Mouse (Mus musculus) neural tube, embryonic 13.5 days (tissue): Measurements from ENCODE around the gene Shkbp1. TPM values are rescaled to one million over a fixed set of nuclear protein-coding genes. Genes with fewer than 3 reads are reported as not detected.
A peak's percentile ranks its signal among the peaks of the same experiment; 100 is the strongest.

ENCODE experiments used
- ATAC-seq: fragments of 200-750 bp; cut with Nextera tagmentation; 2 replicates; pipeline ENCODE4 v1.8.0; 2017; ENCODE audit warnings: low read depth, mild to moderate bottlenecking, moderate TSS enrichment, moderate library complexity
- H3K27ac ChIP-seq: fragments of 300-500 bp; sonication (generic); replicated peaks from 2 replicates; pipeline ENCODE4 v1.5.1; 2015; ENCODE audit warnings: moderate library complexity, mild to moderate bottlenecking, inconsistent platforms
- H3K27me3 ChIP-seq: fragments of 300-500 bp; sonication (generic); 2 replicates; pipeline ENCODE4 v1.6.1; 2015; ENCODE audit warnings: mild to moderate bottlenecking, inconsistent platforms
- H3K36me3 ChIP-seq: fragments of 300-500 bp; sonication (generic); 2 replicates; pipeline ENCODE4 v1.6.1; 2015; ENCODE audit warnings: mild to moderate bottlenecking, inconsistent platforms
- H3K4me1 ChIP-seq: fragments of 300-500 bp; sonication (generic); replicated peaks from 2 replicates; pipeline ENCODE4 v1.6.1; 2015; ENCODE audit warnings: inconsistent platforms
- H3K4me2 ChIP-seq: fragments of 300-500 bp; sonication (generic); 2 replicates; pipeline ENCODE4 v1.6.1; 2015; ENCODE audit warnings: inconsistent platforms, mild to moderate bottlenecking, moderate library complexity
- H3K4me3 ChIP-seq: fragments of 300-500 bp; sonication (generic); 2 replicates; pipeline ENCODE4 v1.5.1; 2015; ENCODE audit warnings: mild to moderate bottlenecking, inconsistent platforms
- H3K9ac ChIP-seq: fragments of 300-500 bp; sonication (generic); 2 replicates; pipeline ENCODE4 v1.6.1; 2015; ENCODE audit warnings: moderate library complexity, mild to moderate bottlenecking, inconsistent platforms
- H3K9me3 ChIP-seq: fragments of 300-500 bp; sonication (generic); 2 replicates; pipeline ENCODE4 v1.6.1; 2016; ENCODE audit warnings: inconsistent platforms
- WGBS: fragments of 180-500 bp; shearing (Covaris S2); methylation state at CpG from one replicate; pipeline ENCODE4 v1.1.7; 2015; 5-methylcytosine and 5-hydroxymethylcytosine counted together
- polyA plus RNA-seq: library from polyadenylated mRNA; unstranded; fragments of >200 nt; fragmentation: Nextera tagmentation; extraction: Ambion mirVana; gene quantifications from 2 replicates; pipeline ENCODE4 v1.2.1, GENCODE M21; 2015

Gene Shkbp1
- polyA plus RNA-seq, 1 experiment from 2014 or later = 59.6 TPM

GRCm38 (mm10) chr7:27330709-27331540, 24.9 kb downstream of the Shkbp1 start:
- Histone ChIP-seq H3K9me3 (no peaks in the 10 kb centered on the region), H3K4me2 (peak overlapping the region; percentile 60), H3K27ac (no peak overlapping the region), H3K36me3 (no peaks in the 10 kb centered on the region), H3K9ac (peak overlapping the region; percentile 56), H3K27me3 (peaks cover 99% of the 10 kb centered on the region), H3K4me3 (peak overlapping the region; percentile 37), H3K4me1 (peaks cover 67% of the 10 kb centered on the region)
- ATAC-seq = no peak
- under 1% methylated on average over 39 of the region's 39 CpGs for WGBS

- Histone ChIP-seq H3K36me3 (no peaks in the 10 kb centered on the region), H3K27ac (no peak overlapping the region), H3K27me3 (peaks cover 100% of the 10 kb centered on the region), H3K4me3 (0 out of 2 replicates have a peak overlapping the region, but pooled peaks have one; percentile 21), H3K4me2 (peak overlapping the region; percentile 60), H3K9ac (no peak overlapping the region), H3K9me3 (no peaks in the 10 kb centered on the region), H3K4me1 (peaks cover 75% of the 10 kb centered on the region)
- ATAC-seq = no peak
- 23% methylated on average over 17 of the region's 17 CpGs for WGBS
Observed at GRCm38 (mm10) chr7:27329981-27330380, 25.8 kb downstream of the Shkbp1 start.

- Histone ChIP-seq H3K9me3 (no peaks in the 10 kb centered on the region), H3K27ac (no peak overlapping the region), H3K4me2 (peak overlapping the region; percentile 60), H3K27me3 (peaks cover 100% of the 10 kb centered on the region), H3K4me3 (peak overlapping the region; percentile 21), H3K4me1 (peaks cover 70% of the 10 kb centered on the region), H3K36me3 (no peaks in the 10 kb centered on the region), H3K9ac (no peak overlapping the region)
- ATAC-seq = no peak
- WGBS = 3% methylated on average over 45 of the region's 45 CpGs
Observed at GRCm38 (mm10) chr7:27329326-27329947, 26.4 kb downstream of the Shkbp1 start.

GRCm38 (mm10) chr7:27328648-27329047, 27.2 kb downstream of the Shkbp1 start:
- Histone ChIP-seq H3K27ac (no peak overlapping the region), H3K9me3 (no peaks in the 10 kb centered on the region), H3K4me2 (no peak overlapping the region), H3K36me3 (no peaks in the 10 kb centered on the region), H3K4me1 (peaks cover 62% of the 10 kb centered on the region), H3K27me3 (peaks cover 100% of the 10 kb centered on the region), H3K9ac (no peak overlapping the region), H3K4me3 (no peak overlapping the region)
- no peak for ATAC-seq
- 37% methylated on average over 16 of the region's 16 CpGs for whole genome bisulfite sequencing

- no peaks in the 10 kb centered on the region for H3K9me3 ChIP-seq
- 83% methylated on average over 11 of the region's 11 CpGs for WGBS
- ATAC-seq = no peak
- no peaks in the 10 kb centered on the region for H3K36me3 ChIP-seq
- H3K27ac ChIP-seq = no peak overlapping the region
- peaks cover 57% of the 10 kb centered on the region for H3K4me1 ChIP-seq
- H3K4me2 ChIP-seq = no peak overlapping the region
- peaks cover 96% of the 10 kb centered on the region for H3K27me3 ChIP-seq
- no peak overlapping the region for H3K9ac ChIP-seq
- H3K4me3 ChIP-seq = no peak overlapping the region
Observed at GRCm38 (mm10) chr7:27328161-27328560, 27.7 kb downstream of the Shkbp1 start.

GRCm38 (mm10) chr7:27327500-27327899, 28.3 kb downstream of the Shkbp1 start:
- peaks cover 96% of the 10 kb centered on the region for H3K27me3 ChIP-seq
- 91% methylated on average over 8 of the region's 8 CpGs for WGBS
- no peak for ATAC-seq

GRCm38 (mm10) chr7:27326101-27326880, 29.5 kb downstream of the Shkbp1 start:
- Histone ChIP-seq H3K36me3 (no peaks in the 10 kb centered on the region), H3K4me3 (peak overlapping the region; percentile 24; the same call in 1 of the 2 replicates), H3K4me2 (peak overlapping the region; percentile 46), H3K9ac (0 out of 2 replicates have a peak overlapping the region, but pooled peaks have one; percentile 6), H3K27me3 (peaks cover 93% of the 10 kb centered on the region), H3K4me1 (peaks cover 39% of the 10 kb centered on the region), H3K27ac (no peak overlapping the region), H3K9me3 (no peaks in the 10 kb centered on the region)
- 29% methylated on average over 34 of the region's 34 CpGs for WGBS
- no peak for ATAC-seq

More at GRCm38 (mm10) chr7:27327500-27327899, 28.3 kb downstream of the Shkbp1 start:
- Histone ChIP-seq H3K27ac (no peak overlapping the region), H3K36me3 (no peaks in the 10 kb centered on the region), H3K9ac (no peak overlapping the region), H3K9me3 (no peaks in the 10 kb centered on the region), H3K4me1 (peaks cover 51% of the 10 kb centered on the region), H3K4me3 (no peak overlapping the region), H3K4me2 (no peak overlapping the region)

GRCm38 (mm10) chr7:27325697-27326096, 30.1 kb downstream of the Shkbp1 start:
- H3K4me3 ChIP-seq = peak overlapping the region; percentile 24
- peak overlapping the region; percentile 46 for H3K4me2 ChIP-seq
- peaks cover 87% of the 10 kb centered on the region for H3K27me3 ChIP-seq
- H3K9me3 ChIP-seq = no peaks in the 10 kb centered on the region
- WGBS = 1% methylated on average over 24 of the region's 24 CpGs
- peaks cover 33% of the 10 kb centered on the region for H3K4me1 ChIP-seq
- peak overlapping the region; percentile 6; the same call in 1 of the 2 replicates for H3K9ac ChIP-seq
- no peaks in the 10 kb centered on the region for H3K36me3 ChIP-seq
- no peak overlapping the region for H3K27ac ChIP-seq
- ATAC-seq = no peak

- 48% methylated on average over 18 of the region's 20 CpGs for WGBS
Observed at GRCm38 (mm10) chr7:27324928-27325327, 30.9 kb downstream of the Shkbp1 start.

GRCm38 (mm10) chr7:27324161-27324560, 31.7 kb downstream of the Shkbp1 start:
- Histone ChIP-seq H3K4me2 (no peak overlapping the region), H3K27ac (no peak overlapping the region), H3K4me3 (no peak overlapping the region), H3K9me3 (no peaks in the 10 kb centered on the region), H3K36me3 (no peaks in the 10 kb centered on the region), H3K4me1 (peaks cover 20% of the 10 kb centered on the region), H3K27me3 (peaks cover 72% of the 10 kb centered on the region), H3K9ac (no peak overlapping the region)
- WGBS = 94% methylated on average over 11 of the region's 11 CpGs
- ATAC-seq = no peak

More at GRCm38 (mm10) chr7:27324928-27325327, 30.9 kb downstream of the Shkbp1 start:
- no peak overlapping the region for H3K27ac ChIP-seq
- 0 out of 2 replicates have a peak overlapping the region, but pooled peaks have one; percentile 17 for H3K9ac ChIP-seq
- H3K4me2 ChIP-seq = no peak overlapping the region
- no peaks in the 10 kb centered on the region for H3K9me3 ChIP-seq
- H3K4me3 ChIP-seq = no peak overlapping the region
- no peak for ATAC-seq
- no peaks in the 10 kb centered on the region for H3K36me3 ChIP-seq
- peaks cover 28% of the 10 kb centered on the region for H3K4me1 ChIP-seq
- H3K27me3 ChIP-seq = peaks cover 79% of the 10 kb centered on the region

- peaks cover 60% of the 10 kb centered on the region for H3K27me3 ChIP-seq
- 92% methylated on average over 5 of the region's 5 CpGs for WGBS
Observed at GRCm38 (mm10) chr7:27323001-27323400, 32.8 kb downstream of the Shkbp1 start.

More at GRCm38 (mm10) chr7:27323001-27323400, 32.8 kb downstream of the Shkbp1 start:
- Histone ChIP-seq H3K27ac (no peak overlapping the region), H3K36me3 (no peaks in the 10 kb centered on the region), H3K4me1 (peaks cover 15% of the 10 kb centered on the region), H3K9ac (no peak overlapping the region), H3K9me3 (no peaks in the 10 kb centered on the region), H3K4me2 (no peak overlapping the region), H3K4me3 (no peak overlapping the region)
- ATAC-seq = no peak
